Mouse (Mus musculus) embryonic facial prominence, embryonic 13.5 days (tissue): ENCODE data around the gene Panx3. TPM values are rescaled to one million over a fixed set of nuclear protein-coding genes. Genes with fewer than 3 reads are reported as not detected.

Source experiments
- ATAC-seq: fragments of 200-750 bp; cut with Nextera tagmentation; 2 replicates; pipeline ENCODE4 v1.8.0; 2017; ENCODE audit warnings: low read depth; ENCODE audit not compliant: insufficient number of reproducible peaks, insufficient read depth, low FRiP score, low TSS enrichment
- H3K27ac ChIP-seq: fragments of 300-500 bp; sonication (generic); 2 replicates; pipeline ENCODE4 v1.5.1; 2015; ENCODE audit warnings: moderate library complexity, mild to moderate bottlenecking, inconsistent platforms
- H3K27me3 ChIP-seq: fragments of 300-500 bp; sonication (generic); 2 replicates; pipeline ENCODE4 v1.6.1; 2015; ENCODE audit warnings: mild to moderate bottlenecking, inconsistent platforms
- H3K36me3 ChIP-seq: fragments of 300-500 bp; sonication (generic); 2 replicates; pipeline ENCODE4 v1.6.1; 2015; ENCODE audit warnings: mild to moderate bottlenecking, inconsistent platforms
- H3K4me1 ChIP-seq: fragments of 300-500 bp; sonication (generic); 2 replicates; pipeline ENCODE4 v1.6.1; 2015; ENCODE audit warnings: inconsistent platforms
- H3K4me2 ChIP-seq: fragments of 300-500 bp; sonication (generic); 2 replicates; pipeline ENCODE4 v1.6.1; 2015; ENCODE audit warnings: moderate library complexity, mild to moderate bottlenecking, inconsistent platforms
- H3K4me3 ChIP-seq: fragments of 300-500 bp; sonication (generic); 2 replicates; pipeline ENCODE4 v1.5.1; 2015; ENCODE audit warnings: mild to moderate bottlenecking, inconsistent platforms
- H3K9ac ChIP-seq: fragments of 300-500 bp; sonication (generic); 2 replicates; pipeline ENCODE4 v1.6.1; 2015; ENCODE audit warnings: mild to moderate bottlenecking, inconsistent platforms
- H3K9me3 ChIP-seq: fragments of 300-500 bp; sonication (generic); 2 replicates; pipeline ENCODE4 v1.6.1; 2016; ENCODE audit warnings: inconsistent platforms
- WGBS: fragments of 180-500 bp; shearing (Covaris S2); methylation state at CpG from one replicate; pipeline ENCODE4 v1.1.7; 2015; ENCODE audit warnings: mixed read lengths; 5-methylcytosine and 5-hydroxymethylcytosine counted together
- polyA plus RNA-seq: library from polyadenylated mRNA; unstranded; fragments of >200 nt; fragmentation: Nextera tagmentation; extraction: Ambion mirVana; gene quantifications from 2 replicates; pipeline ENCODE4 v1.2.1, GENCODE M21; 2015

The Panx3 gene
- polyA plus RNA-seq, 1 experiment from 2014 or later: 22.4 TPM

DNA sequence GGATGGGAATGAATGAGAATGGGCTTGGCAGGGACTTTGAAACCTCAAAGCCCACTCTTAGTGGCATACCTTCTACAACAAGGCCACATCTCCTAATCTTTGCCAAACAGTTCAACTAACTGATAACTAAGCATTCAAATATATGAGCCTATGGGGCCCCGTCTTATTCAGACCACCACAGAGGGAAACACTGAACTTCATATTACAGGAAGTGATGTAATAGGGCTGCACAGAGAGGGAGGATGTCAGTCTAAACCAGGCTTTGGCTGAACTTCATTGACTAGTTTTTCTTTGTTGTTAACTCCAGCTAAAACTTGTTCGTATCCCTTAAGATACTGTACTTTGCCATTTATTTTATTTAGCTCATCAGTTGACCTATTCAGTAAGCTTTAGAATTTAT, 39.1 kb downstream of the Panx3 start:
- no peak overlapping the region for H3K4me2 ChIP-seq
- H3K9ac ChIP-seq: no peak overlapping the region
- ATAC-seq: no peak
- no peaks in the 10 kb centered on the region for H3K9me3 ChIP-seq
- H3K27me3 ChIP-seq: no peaks in the 10 kb centered on the region
- no peak overlapping the region for H3K4me3 ChIP-seq
- H3K27ac ChIP-seq: no peak overlapping the region
- no peaks in the 10 kb centered on the region for H3K36me3 ChIP-seq
- H3K4me1 ChIP-seq: peaks cover 10% of the 10 kb centered on the region
- 83% methylated on average over 2 of the region's 2 CpGs for WGBS

GRCm38 (mm10) chr9:37628581-37628980, 40.5 kb downstream of the Panx3 start:
- WGBS: 64% methylated on average over 4 of the region's 4 CpGs
- Histone ChIP-seq H3K4me3 (no peak overlapping the region), H3K36me3 (no peaks in the 10 kb centered on the region), H3K4me2 (no peak overlapping the region), H3K9me3 (no peaks in the 10 kb centered on the region), H3K4me1 (peaks cover 10% of the 10 kb centered on the region), H3K27me3 (no peaks in the 10 kb centered on the region), H3K27ac (no peak overlapping the region), H3K9ac (no peak overlapping the region)
- ATAC-seq: no peak

DNA sequence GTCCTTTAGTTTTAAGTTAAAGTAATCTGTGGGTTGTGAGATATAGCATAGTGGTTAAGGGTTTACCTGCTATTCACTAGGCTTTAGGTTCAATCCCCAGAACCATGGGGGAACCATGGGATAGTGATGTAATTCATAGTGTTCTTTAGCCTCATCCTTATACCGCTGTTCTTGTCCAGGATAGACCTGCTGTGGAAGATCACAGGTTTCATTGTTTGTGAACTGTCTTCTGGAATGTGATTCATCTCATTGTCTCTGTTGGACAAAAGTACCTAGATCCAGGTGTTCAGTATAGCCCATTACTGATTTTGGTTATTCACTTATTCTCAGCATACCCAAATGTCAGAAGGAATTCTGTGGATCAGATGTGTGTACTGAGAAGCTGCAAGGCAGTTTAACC, 41.8 kb downstream of the Panx3 start:
- Histone ChIP-seq H3K9ac (no peak overlapping the region), H3K36me3 (no peaks in the 10 kb centered on the region), H3K4me2 (no peak overlapping the region), H3K4me1 (peaks cover 14% of the 10 kb centered on the region), H3K4me3 (no peak overlapping the region), H3K27ac (no peak overlapping the region), H3K27me3 (no peaks in the 10 kb centered on the region), H3K9me3 (no peaks in the 10 kb centered on the region)
- ATAC-seq: no peak
- whole genome bisulfite sequencing: 96% methylated on average over 1 of the region's 1 CpGs

DNA sequence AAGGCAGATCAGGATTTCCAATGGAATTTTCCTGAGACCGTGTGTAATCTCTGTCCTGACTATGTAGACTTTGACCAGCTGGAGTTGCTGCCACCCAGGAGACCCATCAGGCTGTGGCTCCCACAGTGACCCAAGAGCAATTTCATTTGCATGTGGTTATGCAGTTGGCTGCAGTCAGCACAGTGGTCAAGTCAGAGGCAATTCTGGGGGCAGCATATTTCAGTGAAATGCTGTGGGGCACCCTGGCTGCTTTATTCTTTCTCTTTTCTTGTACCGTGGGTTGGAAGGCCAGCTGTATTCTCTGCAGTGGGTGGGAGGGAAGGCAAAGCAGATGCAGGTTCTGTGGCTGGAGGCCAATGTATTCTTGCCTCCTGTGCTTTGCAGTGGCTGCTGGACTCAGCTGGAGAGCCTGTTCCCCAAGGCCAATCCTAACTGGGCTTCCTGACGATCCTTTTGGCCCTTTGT, 42.9 kb downstream of the Panx3 start:
- no peaks in the 10 kb centered on the region for H3K27me3 ChIP-seq
- H3K4me1 ChIP-seq: peaks cover 18% of the 10 kb centered on the region
- no peak overlapping the region for H3K4me3 ChIP-seq
- H3K9ac ChIP-seq: no peak overlapping the region
- no peaks in the 10 kb centered on the region for H3K9me3 ChIP-seq
- no peaks in the 10 kb centered on the region for H3K36me3 ChIP-seq
- no peak overlapping the region for H3K4me2 ChIP-seq
- H3K27ac ChIP-seq: no peak overlapping the region
- ATAC-seq: no peak
- 19% methylated on average over 3 of the region's 3 CpGs for WGBS

DNA sequence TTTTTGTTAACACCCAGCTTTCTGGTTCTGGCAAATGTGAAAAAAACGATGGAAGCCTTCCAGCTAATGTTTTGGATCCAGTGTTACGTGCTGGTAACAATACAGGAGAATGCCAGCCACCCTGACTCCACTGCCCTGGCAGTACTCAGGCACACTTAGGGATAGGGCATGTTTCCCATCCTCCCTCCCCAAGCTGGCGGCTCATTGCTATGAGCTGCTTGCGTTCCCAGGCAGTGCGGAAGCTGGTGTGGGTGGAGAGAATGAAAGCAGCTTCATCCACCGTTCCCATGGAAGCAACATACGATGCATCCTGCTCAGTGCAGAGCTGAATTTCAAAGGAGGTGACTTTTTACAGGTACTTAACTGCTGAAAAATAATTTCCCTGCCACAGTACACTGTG, 43.4 kb downstream of the Panx3 start:
- no peaks in the 10 kb centered on the region for H3K9me3 ChIP-seq
- ATAC-seq: no peak
- no peak overlapping the region for H3K4me2 ChIP-seq

DNA sequence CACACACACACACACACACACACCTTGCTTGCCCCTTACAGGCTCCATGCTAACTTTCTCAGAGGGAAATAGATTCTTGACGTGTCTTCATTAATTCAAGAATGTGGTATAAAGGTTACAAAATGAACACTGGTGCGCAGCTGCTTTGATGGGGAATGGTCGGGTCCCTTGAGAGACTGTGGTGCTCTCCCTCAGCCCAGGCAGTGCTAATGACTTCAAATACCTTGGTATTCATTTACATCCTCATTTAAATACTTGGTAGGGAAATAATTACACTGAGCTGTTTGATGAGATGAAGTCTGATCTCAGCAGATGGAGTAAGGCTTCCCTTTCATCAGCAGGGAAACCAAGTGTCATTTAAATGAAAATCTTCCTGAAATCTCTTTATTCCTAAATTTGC, 43.9 kb downstream of the Panx3 start:
- Histone ChIP-seq H3K4me2 (no peak overlapping the region), H3K4me1 (peaks cover 18% of the 10 kb centered on the region), H3K4me3 (no peak overlapping the region), H3K27ac (no peak overlapping the region), H3K36me3 (no peaks in the 10 kb centered on the region), H3K9ac (no peak overlapping the region; the same call in 1 of the 2 replicates), H3K27me3 (no peaks in the 10 kb centered on the region), H3K9me3 (no peaks in the 10 kb centered on the region)
- 52% methylated on average over 3 of the region's 3 CpGs for WGBS
- no peak for ATAC-seq

More for the DNA sequence above, 43.4 kb downstream of the Panx3 start:
- Histone ChIP-seq H3K4me3 (no peak overlapping the region), H3K36me3 (no peaks in the 10 kb centered on the region), H3K27me3 (no peaks in the 10 kb centered on the region), H3K9ac (no peak overlapping the region), H3K27ac (no peak overlapping the region; the same call in 1 of the 2 replicates), H3K4me1 (peaks cover 18% of the 10 kb centered on the region)
- WGBS: 27% methylated on average over 7 of the region's 7 CpGs

DNA sequence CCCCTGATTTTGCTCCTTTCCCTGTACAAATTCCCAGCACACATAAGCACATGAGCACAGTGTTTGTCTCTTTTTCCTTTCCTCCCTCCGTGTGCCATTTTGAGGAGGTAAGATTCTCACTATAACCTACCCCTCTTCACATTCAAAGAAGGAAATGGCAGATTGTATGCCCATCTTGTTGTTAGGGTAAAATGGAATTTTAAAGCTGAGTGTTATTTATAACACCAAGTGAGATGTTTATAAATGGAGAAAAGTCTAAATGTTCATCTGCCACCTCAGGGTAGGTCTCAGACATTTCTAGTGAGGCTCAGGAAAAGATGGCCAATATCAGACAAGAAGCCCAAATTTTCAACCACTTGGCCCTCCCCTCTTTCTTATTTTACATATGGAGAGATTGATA, 44.5 kb downstream of the Panx3 start:
- H3K4me2 ChIP-seq: no peak overlapping the region
- H3K9me3 ChIP-seq: no peaks in the 10 kb centered on the region
- ATAC-seq: no peak
- no peak overlapping the region for H3K9ac ChIP-seq
- H3K27me3 ChIP-seq: no peaks in the 10 kb centered on the region
- H3K4me1 ChIP-seq: peaks cover 18% of the 10 kb centered on the region
- no peak overlapping the region for H3K4me3 ChIP-seq
- 67% methylated on average over 1 of the region's 1 CpGs for WGBS
- no peak overlapping the region for H3K27ac ChIP-seq
- no peaks in the 10 kb centered on the region for H3K36me3 ChIP-seq

GRCm38 (mm10) chr9:37623981-37624380, 45.1 kb downstream of the Panx3 start:
- 50% methylated on average over 3 of the region's 3 CpGs for WGBS
- Histone ChIP-seq H3K9ac (no peak overlapping the region), H3K27me3 (no peaks in the 10 kb centered on the region), H3K4me2 (no peak overlapping the region), H3K4me3 (no peak overlapping the region), H3K36me3 (no peaks in the 10 kb centered on the region), H3K9me3 (no peaks in the 10 kb centered on the region), H3K27ac (no peak overlapping the region), H3K4me1 (peaks cover 18% of the 10 kb centered on the region)
- no peak for ATAC-seq

DNA sequence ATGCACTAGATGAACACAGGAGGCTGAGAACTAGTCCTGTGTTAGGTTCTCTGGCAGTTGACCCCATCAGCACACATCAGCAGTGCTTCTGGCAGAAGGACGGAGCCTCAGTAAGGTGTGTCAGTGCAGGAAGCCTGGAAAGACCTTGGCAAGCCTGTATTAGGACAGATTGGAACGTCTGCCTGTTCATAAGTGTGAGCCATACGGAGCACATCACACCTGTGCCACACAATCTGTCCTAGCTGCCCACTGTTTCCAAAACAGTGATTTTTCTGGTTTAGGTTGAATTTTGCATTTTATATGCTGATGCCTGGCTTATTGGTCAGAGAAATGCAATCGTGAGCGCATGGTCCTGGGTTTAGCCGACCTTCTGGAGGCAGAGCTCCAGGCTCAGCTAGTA, 47.7 kb downstream of the Panx3 start:
- H3K9me3 ChIP-seq: no peaks in the 10 kb centered on the region
- no peak overlapping the region for H3K4me3 ChIP-seq
- ATAC-seq: no peak
- H3K27me3 ChIP-seq: peaks cover 1% of the 10 kb centered on the region; the same call in 1 of the 2 replicates
- H3K9ac ChIP-seq: no peak overlapping the region
- peaks cover 16% of the 10 kb centered on the region for H3K4me1 ChIP-seq
- H3K36me3 ChIP-seq: no peaks in the 10 kb centered on the region
- 86% methylated on average over 6 of the region's 6 CpGs for WGBS
- no peak overlapping the region for H3K4me2 ChIP-seq
- no peak overlapping the region for H3K27ac ChIP-seq

- peaks cover 7% of the 10 kb centered on the region; the same call in 1 of the 2 replicates for H3K4me1 ChIP-seq
- no peak for ATAC-seq
- H3K27me3 ChIP-seq: peaks cover 4% of the 10 kb centered on the region; the same call in 1 of the 2 replicates
- H3K9me3 ChIP-seq: no peaks in the 10 kb centered on the region
- H3K9ac ChIP-seq: no peak overlapping the region
- WGBS: 56% methylated on average over 2 of the region's 2 CpGs
- H3K27ac ChIP-seq: no peak overlapping the region
- H3K4me3 ChIP-seq: no peak overlapping the region
- no peaks in the 10 kb centered on the region for H3K36me3 ChIP-seq
- H3K4me2 ChIP-seq: no peak overlapping the region
Observed at GRCm38 (mm10) chr9:37616770-37617169, 52.3 kb downstream of the Panx3 start.

DNA sequence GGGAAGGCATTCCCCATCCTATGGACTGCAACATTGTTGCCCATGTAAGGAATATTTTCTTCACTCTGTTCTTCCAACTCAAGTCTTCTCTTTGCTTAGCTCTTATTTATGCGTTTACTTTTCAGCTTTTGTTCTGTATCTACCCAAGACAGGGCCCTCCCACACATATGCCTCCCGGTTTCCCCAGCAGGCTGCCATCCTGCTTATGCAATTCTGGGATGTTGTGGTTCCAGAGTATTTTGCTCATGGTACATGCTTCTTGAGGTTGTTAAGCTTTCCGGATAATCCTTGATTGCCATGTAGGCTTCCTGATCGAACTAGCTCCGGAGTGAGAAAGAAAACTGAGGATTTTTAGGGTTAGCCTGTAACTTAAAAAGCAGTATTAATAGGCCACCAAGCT, 53.8 kb downstream of the Panx3 start:
- H3K36me3 ChIP-seq: no peaks in the 10 kb centered on the region
- no peak overlapping the region for H3K9ac ChIP-seq
- no peaks in the 10 kb centered on the region for H3K9me3 ChIP-seq
- H3K4me2 ChIP-seq: no peak overlapping the region
- 66% methylated on average over 5 of the region's 5 CpGs for WGBS
- no peak overlapping the region for H3K4me3 ChIP-seq
- peaks cover 7% of the 10 kb centered on the region; the same call in 1 of the 2 replicates for H3K4me1 ChIP-seq
- no peak for ATAC-seq
- H3K27me3 ChIP-seq: peaks cover 4% of the 10 kb centered on the region; the same call in 1 of the 2 replicates
- no peak overlapping the region for H3K27ac ChIP-seq

GRCm38 (mm10) chr9:37614316-37614715, 54.7 kb downstream of the Panx3 start:
- Histone ChIP-seq H3K27ac (no peak overlapping the region), H3K4me2 (peak overlapping the region; percentile 71), H3K9ac (no peak overlapping the region), H3K4me1 (peaks cover 7% of the 10 kb centered on the region; the same call in 1 of the 2 replicates), H3K27me3 (peaks cover 4% of the 10 kb centered on the region; the same call in 1 of the 2 replicates), H3K9me3 (no peaks in the 10 kb centered on the region), H3K4me3 (peak overlapping the region; percentile 71), H3K36me3 (no peaks in the 10 kb centered on the region)
- peak; percentile 32; the same call in 1 of the 2 replicates for ATAC-seq
